Mouse (Mus musculus) kidney, adult 9 months (tissue): ENCODE results near the gene Lyst.
"Not testable (repeated sequence)": the region's sequence is repeated elsewhere in the genome, so short reads cannot be mapped to it uniquely, and the experiment has no call there.

ENCODE experiments used
- DNase-seq: peaks from one replicate; pipeline ENCODE4 v3.0.0; 2022

The Lyst gene

DNA sequence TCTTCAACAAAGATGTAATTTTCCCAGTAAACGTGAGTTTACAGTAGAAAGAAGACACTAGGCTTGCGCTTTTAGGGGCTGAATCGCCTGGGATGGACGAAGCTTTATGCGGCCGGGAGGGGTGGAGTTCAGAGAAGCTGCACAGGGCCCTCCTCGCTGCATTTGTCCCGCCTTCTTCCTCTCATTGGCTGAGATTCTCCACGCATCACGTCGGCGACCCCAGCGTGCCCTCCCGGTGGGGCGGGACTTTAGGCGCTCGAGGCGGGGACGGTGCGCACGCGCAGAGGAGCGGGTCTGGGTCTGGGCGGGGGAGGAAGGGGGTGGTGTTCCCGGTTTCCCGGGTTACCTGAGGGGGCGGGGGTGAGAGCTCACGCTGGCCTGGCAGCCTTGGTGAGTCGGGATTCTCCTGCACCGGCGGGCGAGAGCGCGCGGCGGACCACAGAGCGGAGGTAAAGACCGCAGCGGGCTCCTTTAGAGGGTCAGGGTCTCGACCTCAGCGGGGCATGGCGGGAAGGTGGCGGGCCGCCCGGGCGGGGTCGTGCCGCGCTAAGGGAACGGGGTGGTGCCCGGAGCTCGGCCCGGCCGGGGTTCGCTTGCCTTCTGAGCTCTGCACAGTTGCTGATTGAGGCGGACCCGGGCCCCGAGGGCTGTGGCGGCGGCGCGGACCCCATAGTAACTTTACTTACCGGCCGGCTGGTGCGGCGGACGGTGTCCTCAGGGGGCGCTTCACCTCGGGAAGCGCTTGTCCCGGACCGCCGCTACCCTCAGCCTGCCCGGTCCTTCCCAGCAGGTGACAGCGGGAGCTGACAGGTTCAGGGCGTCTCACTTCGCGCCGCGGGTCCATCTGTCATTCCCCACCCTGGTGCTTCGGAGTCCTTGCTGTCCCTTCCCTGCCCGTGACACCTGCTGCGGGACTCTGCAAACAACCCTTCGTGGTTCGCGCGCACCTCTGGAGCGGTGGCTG lies at the start of gene Lyst:
Lyst (plus strand) TSS at position 350 of the 964 bp plus-strand sequence.
- DNase-seq, result peak; percentile 99

DNA sequence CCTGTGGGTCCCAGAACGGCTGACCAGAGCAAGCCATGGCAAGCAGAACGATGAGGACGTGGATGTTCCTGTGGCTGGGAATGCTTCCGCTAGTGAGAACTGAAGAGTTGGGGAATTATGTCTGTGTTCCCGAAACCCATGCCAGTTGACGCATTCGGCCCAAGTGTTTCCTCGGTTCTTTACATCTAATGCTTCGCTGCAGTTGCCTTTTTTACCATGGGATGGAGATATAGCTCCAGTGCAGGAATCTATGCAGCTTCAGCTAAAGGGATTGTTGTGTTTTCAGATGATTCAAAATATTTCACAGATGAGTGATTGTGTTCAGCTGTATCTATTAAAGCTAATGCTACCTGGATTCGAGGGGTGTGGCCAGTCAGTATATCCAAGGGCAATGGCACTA lies 47.1 kb upstream of the Lyst start:
- DNase-seq, result not testable (repeated sequence)

DNA sequence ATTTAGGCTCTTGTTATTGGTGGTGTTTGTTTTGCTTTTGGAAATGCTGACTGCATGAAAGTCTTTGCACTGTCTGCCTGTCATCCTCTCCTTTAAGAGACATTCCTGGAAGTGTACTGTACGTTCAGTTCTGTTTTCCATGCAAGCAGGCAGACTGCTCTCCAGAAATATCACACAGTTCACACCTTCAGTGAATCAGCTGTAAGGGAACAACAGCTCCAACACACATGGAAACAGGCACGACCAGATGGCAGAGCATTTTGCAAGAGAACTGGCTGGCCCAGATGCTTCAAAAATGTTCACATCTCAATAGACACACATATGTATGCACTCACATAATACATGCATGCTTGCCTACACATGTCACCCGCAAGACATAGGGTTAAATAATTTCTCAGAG lies 43.4 kb upstream of the Lyst start:
- DNase-seq, result no peak

DNA sequence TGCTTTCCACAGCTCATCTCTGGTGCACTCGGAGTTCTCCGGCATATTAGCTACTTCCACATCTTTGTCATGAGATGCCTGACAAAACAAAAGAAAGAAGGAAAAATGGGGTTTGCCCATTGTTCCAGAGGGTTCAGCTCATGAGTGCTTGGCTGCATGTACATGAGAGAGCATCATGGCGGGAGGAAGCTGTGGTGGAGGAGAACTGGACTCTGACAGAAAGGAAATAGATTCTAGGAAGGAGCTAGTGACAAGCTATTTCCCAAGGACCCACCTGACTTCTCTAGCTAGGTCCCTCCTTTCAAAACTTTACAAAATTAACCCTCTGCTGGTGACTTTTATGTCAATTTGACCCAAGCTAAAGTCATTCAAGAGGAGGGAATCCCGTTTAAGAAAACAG lies 42.3 kb upstream of the Lyst start:
- no peak for DNase-seq

DNA sequence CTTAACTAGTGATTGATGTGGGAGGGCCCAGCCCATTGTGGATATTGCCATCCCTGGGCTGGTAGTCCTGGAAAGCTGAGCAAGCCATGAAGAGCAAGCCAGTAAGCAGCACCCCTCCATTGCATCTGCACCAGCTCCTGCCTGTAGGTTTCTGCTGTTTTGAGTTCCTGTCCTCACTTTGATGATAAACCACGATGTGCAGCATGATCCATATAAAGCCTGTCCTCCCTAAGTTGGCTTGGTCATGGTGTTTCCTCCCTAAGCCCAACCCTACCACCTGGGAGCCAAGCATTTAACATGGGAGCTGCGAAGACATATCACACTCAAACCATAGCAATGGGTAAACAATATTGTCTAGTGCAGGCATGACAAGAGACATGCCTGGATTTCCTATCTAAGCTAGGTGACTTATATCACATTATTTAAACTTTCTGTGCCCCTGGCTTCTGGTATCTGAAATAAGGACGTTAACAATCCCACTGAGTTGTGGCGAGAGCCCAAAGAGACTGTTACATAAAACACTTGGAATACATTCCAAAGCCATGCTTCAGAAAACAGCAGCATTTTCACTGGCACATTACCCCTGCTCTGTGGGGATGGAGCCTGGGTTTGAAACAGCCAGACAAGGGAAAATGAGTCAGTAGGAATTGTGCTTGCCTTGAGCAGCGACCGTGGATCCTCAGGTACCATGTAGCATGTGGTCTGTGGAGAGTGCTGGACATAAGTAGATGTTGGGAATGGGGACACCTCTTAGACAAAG lies 41.6 kb upstream of the Lyst start:
- no peak for DNase-seq

DNA sequence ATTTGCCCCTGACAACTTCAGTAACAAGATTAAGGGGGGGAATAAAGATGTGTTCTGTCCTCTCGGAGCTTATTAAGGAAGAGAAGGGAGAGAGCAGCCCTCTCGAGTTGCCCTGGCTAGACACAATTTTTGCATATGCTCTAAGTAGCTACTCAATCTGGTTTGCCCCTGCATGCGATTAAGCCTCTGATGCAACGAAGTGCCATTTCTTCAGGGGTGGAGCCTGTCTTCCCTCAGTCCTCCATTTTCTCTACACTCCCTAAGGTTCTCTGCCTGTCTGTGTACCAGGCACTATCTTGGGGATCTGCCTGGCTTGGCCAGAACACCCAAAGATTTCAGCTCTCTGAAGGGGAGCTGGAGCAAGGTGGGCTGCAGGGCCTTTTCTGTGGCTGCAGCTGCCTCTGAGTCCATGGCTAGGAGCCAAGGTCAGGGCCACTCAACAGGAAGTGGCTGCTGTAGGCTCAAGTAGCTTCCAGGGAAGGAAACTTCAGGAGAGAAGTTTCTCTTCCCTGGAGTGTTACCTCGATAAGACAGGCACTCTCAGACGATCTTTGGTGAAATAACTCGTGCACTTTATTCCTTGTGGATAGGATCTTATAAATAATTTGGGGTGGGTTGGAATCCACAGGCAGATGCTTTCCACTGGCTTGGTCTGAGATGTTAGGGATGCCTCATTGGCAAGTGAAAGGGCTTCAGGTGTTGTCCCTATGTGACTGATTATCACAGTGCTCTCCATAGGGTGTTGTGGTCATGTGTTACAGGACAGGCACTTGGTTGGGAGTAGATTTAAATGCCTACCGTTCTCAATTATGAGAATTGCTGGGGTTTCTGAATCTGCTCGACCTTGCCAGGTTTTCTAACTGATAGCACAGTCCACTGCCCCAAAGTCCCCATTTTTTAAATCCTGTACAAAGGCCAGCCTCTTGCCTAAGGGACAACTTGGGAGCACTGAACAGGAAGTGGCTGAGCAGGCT lies 40.2 kb upstream of the Lyst start:
- no peak for DNase-seq

DNA sequence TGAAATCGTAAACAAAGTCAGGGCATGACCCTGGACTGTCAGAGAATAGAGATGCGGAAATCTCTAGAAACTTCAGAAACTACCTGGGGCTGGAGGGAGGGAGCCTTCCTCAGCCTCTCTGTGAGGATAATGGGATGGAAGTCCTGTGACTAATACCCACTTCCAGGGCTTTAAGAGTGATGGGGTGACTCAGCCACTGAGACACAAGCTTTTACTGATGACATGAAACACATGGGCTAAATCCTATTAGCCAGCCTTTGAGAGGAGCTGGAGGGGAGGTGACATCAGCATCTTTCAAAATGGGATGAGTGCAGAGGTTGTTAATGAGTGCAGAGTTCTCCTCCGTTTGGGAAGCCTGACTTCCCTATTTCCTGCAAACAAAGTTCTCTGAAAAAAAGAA lies 38.2 kb upstream of the Lyst start:
- DNase-seq, result no peak

DNA sequence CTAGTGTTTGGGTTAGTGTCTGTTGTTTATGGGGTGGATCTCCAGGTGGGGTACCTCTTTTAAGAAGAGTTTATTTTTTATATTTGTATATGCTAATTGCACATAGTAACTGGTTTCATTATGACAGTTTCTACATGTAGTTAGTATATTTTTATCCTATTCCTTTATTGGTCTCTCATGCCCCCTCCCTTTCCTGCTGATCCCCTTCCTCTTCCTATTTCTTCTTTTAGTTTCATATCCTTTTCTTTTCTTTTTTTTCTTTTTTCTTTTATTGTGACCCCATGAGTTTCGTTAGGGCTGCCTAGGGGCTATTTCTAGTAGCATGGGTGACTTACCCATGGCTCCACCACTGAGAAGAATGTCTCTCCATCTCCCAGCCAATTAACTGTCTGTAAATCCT lies 36.5 kb upstream of the Lyst start:
- DNase-seq, result no peak

DNA sequence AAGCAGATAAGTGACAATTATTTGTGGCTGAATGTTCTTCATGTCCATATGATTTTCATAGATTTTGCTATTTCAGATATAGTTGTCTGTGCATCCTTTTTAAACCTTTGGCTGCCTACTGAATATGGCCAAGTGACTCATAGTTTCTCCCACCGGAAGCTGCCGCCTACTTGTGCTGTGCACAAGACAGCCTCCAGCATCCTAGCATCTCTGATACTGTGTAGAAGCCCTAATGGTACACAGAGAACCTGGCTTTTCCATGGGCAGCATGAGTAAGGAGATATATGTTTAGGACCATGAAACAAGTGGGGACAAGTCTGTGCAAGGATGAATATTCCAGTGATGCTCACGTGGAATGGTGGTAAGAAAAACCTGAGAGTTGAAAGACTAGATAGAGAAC lies 35.0 kb upstream of the Lyst start:
- no peak for DNase-seq

DNA sequence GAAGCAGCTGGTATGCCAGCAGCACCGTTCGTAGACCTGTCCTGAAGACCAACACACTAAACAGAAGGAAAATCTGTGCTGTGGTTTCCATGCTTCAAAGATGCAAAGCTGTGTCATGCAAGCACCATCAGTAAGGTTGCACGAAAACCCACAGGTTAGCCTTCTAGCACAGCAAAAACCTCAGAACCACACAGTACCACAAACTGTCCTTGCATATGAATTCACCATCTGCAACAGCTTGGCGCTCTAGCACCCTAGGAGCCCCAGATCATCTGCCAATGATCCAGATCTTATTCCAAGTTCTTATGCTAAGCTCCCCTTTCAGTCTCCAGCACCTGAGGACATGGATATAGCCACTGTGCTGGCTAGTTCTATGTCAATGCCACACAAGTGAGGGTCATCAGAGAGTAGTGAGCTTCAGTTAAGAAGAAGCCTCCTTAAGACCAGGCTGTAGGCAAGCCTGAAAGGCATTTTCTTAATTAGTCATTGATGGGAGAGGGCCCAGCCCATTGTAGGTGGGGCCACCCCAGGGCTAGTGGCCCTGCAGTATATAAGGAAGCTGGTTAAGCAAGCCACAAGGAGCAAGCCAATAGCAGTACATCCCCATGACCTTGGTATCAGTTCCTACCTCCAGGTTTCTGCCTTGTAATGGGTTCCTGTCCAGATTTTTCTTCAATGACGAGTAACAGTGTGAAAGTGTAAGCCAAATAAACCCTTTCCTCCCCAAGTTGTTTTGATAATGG lies 33.0 kb upstream of the Lyst start:
- DNase-seq, result no peak

DNA sequence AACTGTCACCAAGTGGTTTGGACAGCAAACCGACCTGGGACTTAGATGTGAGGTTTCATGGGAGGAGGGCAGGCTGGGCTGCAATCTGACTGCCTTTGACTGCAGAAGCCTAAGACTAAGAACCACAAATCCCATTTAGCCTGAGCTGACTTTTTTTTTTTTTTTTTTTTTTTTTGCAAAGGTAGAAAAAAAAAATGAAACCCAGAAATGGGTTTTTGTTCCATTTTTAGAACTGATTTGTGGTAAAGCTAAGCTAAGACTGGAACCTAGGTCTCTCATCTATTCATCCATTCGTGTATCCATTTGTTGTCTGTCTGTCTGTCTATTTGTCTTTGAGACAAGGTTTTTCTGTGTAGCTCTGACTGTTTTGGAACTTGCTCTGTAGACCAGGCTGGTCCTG lies 31.9 kb upstream of the Lyst start:
- no peak for DNase-seq

DNA sequence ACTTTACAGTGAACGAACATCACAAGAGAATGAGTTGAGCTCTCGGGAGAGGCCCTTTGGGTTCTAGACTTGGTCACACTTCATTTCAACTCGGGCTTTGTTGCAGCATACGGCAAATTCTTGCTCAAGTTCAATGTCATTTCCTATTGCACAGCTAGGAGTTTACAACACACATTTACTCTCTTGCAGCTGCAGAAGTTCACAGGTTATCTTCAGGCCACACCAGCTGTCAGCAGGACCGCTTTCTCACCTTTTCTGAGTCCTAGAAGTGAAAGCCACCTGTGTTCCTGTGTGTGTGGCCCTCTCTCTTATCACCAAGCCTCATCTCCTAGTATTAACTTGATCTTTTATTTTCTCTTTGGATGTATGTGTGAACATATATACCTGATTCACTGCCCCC lies 31.3 kb upstream of the Lyst start:
- DNase-seq, result no peak

DNA sequence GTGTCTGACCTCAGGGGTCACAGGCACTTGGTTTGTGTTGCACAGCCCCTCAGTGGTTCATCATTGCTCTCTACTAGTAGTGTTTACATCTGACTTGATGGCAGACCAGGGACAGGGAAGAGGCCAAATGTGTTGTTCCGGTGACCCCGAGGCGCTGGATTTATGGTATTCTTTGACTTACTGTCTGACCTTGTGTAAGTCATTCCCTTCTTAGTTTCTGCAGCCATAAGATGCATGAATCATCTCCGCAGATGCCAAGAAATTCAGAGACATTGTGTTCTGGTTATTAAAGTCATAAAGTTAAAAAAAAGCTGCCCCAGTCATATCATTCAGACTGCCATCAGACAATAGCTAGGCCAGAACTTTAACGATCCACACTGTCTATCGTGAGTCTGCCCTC lies 27.6 kb upstream of the Lyst start:
- no peak for DNase-seq

DNA sequence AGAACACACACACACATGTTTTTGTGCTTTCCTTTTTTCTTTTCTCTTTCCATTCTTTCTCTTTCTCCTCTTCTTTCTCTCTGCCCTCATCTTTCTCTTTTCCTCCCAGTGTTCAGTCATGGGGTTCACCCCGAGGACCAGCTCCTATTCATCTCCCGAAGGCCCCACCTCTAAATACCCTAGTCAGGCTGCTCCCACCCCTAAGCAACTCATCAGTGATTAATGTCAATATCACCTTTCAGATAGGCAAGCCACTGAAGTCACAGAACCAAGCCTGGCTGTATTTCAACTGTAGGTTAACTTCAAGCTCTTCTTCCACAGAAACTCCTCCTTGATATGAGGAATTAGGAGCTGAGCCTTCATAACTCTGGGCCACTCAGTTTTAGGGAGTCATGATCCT lies 26.1 kb upstream of the Lyst start:
- no peak for DNase-seq

DNA sequence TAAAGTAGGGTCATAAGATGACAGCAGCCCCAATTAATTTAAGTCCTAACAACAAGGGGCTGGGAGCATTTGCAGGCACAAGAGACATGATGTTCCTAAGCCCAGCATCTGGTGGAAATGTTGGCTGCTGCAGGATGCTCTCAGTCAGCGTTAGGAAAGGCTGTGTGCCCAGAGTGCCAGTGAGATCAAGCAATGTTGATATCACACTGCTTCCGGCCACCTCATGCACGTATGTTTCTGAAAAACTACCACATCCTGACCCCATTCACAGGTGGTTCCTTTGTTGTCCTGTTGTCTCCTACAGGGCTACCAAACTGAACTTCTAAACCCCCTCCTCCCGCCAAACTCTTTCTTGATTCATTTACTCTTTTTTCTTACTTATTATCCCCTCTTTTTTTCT lies 25.7 kb upstream of the Lyst start:
- DNase-seq, result no peak

DNA sequence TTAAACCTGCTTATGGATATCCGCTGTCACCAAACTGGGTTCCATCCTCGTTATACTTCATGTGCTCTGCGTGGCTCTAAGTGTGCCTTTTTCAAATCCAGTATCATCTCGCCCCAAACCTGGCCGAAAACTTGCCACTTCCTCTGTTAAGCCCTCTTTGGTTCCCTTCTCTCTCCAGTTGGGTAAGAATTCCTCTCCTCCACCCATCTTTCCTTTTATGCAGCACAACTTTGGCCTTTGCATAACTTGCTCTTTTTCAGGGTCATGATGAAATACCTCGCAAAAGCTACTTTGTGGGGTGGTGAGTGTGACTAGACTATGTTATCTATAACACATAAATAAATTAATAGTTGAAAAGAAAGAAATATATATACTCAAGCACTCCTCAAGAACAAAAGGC lies 22.6 kb upstream of the Lyst start:
- DNase-seq, result no peak

DNA sequence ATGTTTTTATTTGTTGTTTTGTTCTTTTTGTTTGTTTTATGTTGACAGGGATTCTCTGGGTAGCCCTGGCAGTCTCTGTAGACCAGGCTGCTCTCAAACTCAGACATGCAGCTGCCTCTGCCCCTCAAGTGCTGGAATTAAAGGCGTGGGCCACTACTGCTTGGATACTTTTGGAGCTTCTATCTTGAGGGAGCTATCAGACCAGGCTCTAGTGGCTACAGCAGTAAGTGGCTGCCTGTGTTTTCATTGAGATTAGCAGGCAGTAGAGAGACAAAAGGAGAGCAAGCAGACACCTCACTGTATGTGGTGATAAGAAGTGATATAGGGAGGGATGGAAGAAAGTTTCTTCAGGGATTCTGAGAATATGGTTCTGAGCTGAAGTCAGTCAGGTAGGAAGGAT lies 21.4 kb upstream of the Lyst start:
- DNase-seq, result no peak

DNA sequence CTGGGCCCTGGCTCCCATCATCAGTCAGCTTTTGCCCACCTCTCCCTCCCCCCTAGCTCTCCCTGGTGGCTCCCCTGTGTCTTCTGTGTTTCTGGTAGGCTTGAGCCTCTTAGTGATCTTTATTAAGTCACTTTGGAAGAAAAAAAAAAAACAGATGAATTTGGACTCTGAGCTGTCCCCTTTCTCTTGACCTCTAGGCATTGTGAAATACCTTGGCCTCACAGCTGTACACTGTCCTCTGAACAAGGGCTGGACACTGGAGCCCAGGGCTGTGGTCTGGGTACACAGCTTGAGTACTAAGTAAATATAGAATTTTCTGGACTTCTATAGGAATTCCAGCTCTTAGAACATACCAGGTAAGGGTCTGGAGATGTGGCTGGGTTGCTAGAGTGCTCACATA lies 20.6 kb upstream of the Lyst start:
- DNase-seq, result no peak

DNA sequence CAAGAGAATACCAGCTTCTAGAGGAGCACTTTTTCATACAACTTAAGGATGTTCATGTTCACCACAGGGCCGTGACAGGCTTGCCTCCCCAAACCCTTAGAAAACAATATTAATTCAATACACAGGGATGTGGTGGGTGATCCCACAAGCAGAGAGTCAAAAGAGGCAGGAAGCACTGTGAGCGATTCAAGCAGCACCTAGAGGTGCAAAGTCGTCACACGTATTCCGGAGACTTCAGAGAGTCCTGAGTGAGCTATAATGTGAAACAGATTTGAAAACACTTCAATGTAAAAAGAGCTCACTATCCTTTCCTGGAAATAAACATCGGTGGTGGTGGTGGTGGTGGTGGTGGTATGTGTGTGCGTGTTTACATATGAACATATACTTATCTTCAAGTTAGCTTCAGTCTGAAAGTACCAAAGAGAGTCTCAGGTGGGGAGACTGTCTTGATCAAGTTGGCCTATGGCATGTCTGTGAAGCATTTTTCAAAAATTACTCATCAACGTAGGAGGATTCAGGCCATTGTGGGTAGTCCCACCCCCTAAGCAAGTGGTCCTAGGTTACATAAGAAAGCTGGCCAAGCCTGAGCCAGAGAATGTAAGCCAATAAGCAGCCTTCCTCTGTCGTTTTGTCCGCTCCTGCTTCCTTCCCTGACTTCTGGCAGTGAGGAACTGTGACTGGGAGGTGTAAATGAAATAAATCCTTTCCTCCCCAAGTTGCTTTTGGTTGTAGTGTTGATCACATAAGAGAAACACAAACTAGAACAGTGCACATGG lies 17.9 kb upstream of the Lyst start:
- DNase-seq, result no peak

DNA sequence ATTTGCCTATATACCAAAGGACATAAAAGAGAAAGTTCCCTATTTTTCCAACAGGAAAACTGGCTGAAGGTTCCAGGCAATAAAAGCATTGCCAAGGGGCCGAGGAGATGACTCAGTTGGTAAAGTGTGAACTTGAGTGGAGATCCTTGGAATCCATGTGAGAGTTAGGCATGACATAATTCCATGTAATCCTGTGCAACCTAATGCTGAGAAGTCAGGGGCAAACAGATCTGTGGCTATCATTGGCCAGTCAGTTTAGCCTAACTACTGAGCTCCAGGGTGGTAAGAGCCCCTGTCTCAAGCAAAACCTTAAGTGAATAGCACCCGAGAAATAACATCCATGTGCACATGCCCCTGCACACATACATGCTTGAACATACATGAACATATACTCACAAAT lies 17.3 kb upstream of the Lyst start:
- DNase-seq, result no peak

DNA sequence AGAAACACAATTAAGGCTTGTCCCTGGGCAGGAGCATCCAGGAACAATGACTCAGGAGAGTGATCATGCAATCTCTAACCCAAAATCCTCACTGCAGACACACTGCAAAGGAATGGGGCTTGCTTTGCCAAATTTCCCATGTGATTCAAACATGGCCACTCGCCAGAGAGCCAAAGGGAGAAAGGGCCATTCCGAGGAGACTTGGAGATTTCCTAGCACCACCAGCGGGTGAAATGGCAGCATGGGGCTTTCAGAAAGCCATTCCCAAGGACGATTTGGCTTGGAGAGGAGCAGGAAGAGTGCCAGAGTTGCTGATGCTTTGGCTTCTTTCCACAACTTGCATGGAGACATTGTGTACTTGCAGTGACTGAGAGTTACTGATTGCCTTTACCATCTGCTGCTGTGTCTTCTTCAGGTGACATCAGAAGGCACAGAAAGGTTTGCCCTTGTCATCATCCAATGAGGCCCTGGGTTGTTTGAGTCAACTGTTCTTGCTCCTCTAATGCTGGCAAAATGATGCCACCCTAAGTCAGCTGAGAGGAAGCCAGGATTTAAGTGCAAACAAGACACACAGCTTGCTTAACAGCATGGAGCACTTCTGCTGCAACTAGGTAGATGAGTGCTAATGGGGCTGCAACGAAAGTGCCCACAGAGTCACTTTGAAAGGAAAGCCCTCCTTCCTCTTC lies 16.5 kb upstream of the Lyst start:
- DNase-seq, result peak; percentile 74
